Mouse (Mus musculus) forebrain, embryonic 16.5 days (tissue): ENCODE data around the gene Hmbs. TPM values are rescaled to one million over a fixed set of nuclear protein-coding genes. Genes with fewer than 3 reads are reported as not detected.

Source experiments
- ATAC-seq: fragments of 200-750 bp; cut with Nextera tagmentation; 2 replicates; pipeline ENCODE4 v1.8.0; 2017; ENCODE audit warnings: mild to moderate bottlenecking, moderate library complexity
- H3K27ac ChIP-seq: fragments of 300-500 bp; sonication (generic); 2 replicates; pipeline ENCODE4 v1.5.1; 2014; ENCODE audit warnings: low read length, control low read depth
- H3K27me3 ChIP-seq: fragments of 300-500 bp; sonication (generic); replicated peaks from 2 replicates; pipeline ENCODE4 v1.6.1; 2014; ENCODE audit warnings: low read length; ENCODE audit not compliant: control insufficient read depth, insufficient read depth
- H3K36me3 ChIP-seq: fragments of 300-500 bp; sonication (generic); 2 replicates; pipeline ENCODE4 v1.6.1; 2014; ENCODE audit not compliant: control insufficient read depth, insufficient read depth
- H3K4me1 ChIP-seq: fragments of 300-500 bp; sonication (generic); replicated peaks from 2 replicates; pipeline ENCODE4 v1.6.1; 2014; ENCODE audit warnings: low read length; ENCODE audit not compliant: control insufficient read depth, insufficient read depth
- H3K4me2 ChIP-seq: fragments of 300-500 bp; sonication (generic); 2 replicates; pipeline ENCODE4 v1.6.1; 2014; ENCODE audit warnings: mild to moderate bottlenecking, low read length, control low read depth
- H3K4me3 ChIP-seq: fragments of 300-500 bp; sonication (generic); replicated peaks from 2 replicates; pipeline ENCODE4 v1.5.1; 2014; ENCODE audit warnings: mild to moderate bottlenecking, low read length, control low read depth
- H3K9ac ChIP-seq: fragments of 300-500 bp; sonication (generic); replicated peaks from 2 replicates; pipeline ENCODE4 v1.6.1; 2014; ENCODE audit warnings: low read depth, low read length, control low read depth
- H3K9me3 ChIP-seq: fragments of 300-500 bp; sonication (generic); 2 replicates; pipeline ENCODE4 v1.6.1; 2016; ENCODE audit warnings: low read length; ENCODE audit not compliant: control insufficient read depth
- WGBS: fragments of 180-500 bp; shearing (Covaris S2); extraction: QIAGEN DNeasy Blood & Tissue Kit; methylation state at CpG from one replicate; pipeline ENCODE4 v1.1.7; 2014; 5-methylcytosine and 5-hydroxymethylcytosine counted together
- microRNA-seq: library from miRNA; unstranded; fragments of <30 nt; microRNA quantifications from one replicate; pipeline ENCODE4, GENCODE M21; 2017
- polyA plus RNA-seq: library from polyadenylated mRNA; unstranded; fragments of >200 nt; fragmentation: Nextera tagmentation; extraction: Ambion mirVana; gene quantifications from 2 replicates; pipeline ENCODE4 v1.2.1, GENCODE M21; 2015

Hmbs gene
- polyA plus RNA-seq, 1 experiment from 2014 or later, result 64.3 TPM

GRCm38 (mm10) chr9:44287401-44288075 is 56.5 kb downstream of the Hmbs start:
- under 1% methylated on average over 47 of the region's 47 CpGs for WGBS
- peak overlapping the region; percentile 70 for H3K4me3 ChIP-seq
- peak; percentile 61 for ATAC-seq
- H3K4me2 ChIP-seq, result peak overlapping the region; percentile 95
- no peaks in the 10 kb centered on the region for H3K9me3 ChIP-seq
- peak overlapping the region; percentile 51 for H3K27ac ChIP-seq
- peaks cover 26% of the 10 kb centered on the region for H3K4me1 ChIP-seq
- H3K36me3 ChIP-seq, result peaks cover 13% of the 10 kb centered on the region
- peak overlapping the region; percentile 90 for H3K9ac ChIP-seq
- no peaks in the 10 kb centered on the region for H3K27me3 ChIP-seq

- peak overlapping the region; percentile 95 for H3K4me2 ChIP-seq
- WGBS, result 7% methylated on average over 11 of the region's 11 CpGs
- peaks cover 10% of the 10 kb centered on the region for H3K36me3 ChIP-seq
- H3K9ac ChIP-seq, result peak overlapping the region; percentile 90
- no peaks in the 10 kb centered on the region for H3K9me3 ChIP-seq
- peak; percentile 13 for ATAC-seq
- H3K4me1 ChIP-seq, result peaks cover 26% of the 10 kb centered on the region
- no peak overlapping the region for H3K27ac ChIP-seq
- H3K4me3 ChIP-seq, result peak overlapping the region; percentile 70
- no peaks in the 10 kb centered on the region for H3K27me3 ChIP-seq
These were observed 57.0 kb downstream of the Hmbs start for GRCm38 (mm10) chr9:44287003-44287400.

Small RNA genes lying within 50 kb of the gene (microRNA-seq; reads per million reads assigned to microRNA genes)
- gene Gm44335, result not detected

Other genes with a start within 250 kb of the Hmbs start
- 0.12 TPM in 1 of 2 replicates, not detected in the other for gene Mfrp, start 242.5 kb downstream of the Hmbs start, polyA plus RNA-seq
- 2.3 and 2.7 TPM in 2 replicates for gene C1qtnf5, start 237.0 kb downstream of the Hmbs start, polyA plus RNA-seq
- 0.15 and 0.16 TPM in 2 replicates for gene Gm49380, start 230.7 kb downstream of the Hmbs start, polyA plus RNA-seq
- gene Rnf26, start 230.7 kb downstream of the Hmbs start, polyA plus RNA-seq, result 33.4 and 43.2 TPM in 2 replicates
- 12.9 and 15.0 TPM in 2 replicates for gene Mcam, start 209.8 kb downstream of the Hmbs start, polyA plus RNA-seq
- gene Cbl, start 110.2 kb downstream of the Hmbs start, polyA plus RNA-seq, result 26.3 and 27.1 TPM in 2 replicates
- gene Ccdc153, start 103.6 kb downstream of the Hmbs start, polyA plus RNA-seq, result 0.48 TPM in 1 of 2 replicates, not detected in the other
- gene Pdzd3, start 92.8 kb downstream of the Hmbs start, polyA plus RNA-seq, result 0.53 and 0.73 TPM in 2 replicates
- 4.3 and 5.2 TPM in 2 replicates for gene Nlrx1, start 75.6 kb downstream of the Hmbs start, polyA plus RNA-seq
- gene Abcg4, start 55.6 kb downstream of the Hmbs start, polyA plus RNA-seq, result 16.9 and 21.8 TPM in 2 replicates
- gene Hinfp, start 38.6 kb downstream of the Hmbs start, polyA plus RNA-seq, result 34.1 and 35.6 TPM in 2 replicates
- gene C2cd2l, start 23.9 kb downstream of the Hmbs start, polyA plus RNA-seq, result 29.0 and 31.4 TPM in 2 replicates
- gene Dpagt1, start 18.2 kb downstream of the Hmbs start, polyA plus RNA-seq, result 35.2 and 35.7 TPM in 2 replicates
- gene H2afx, start 9.5 kb downstream of the Hmbs start, polyA plus RNA-seq, result 182 and 199 TPM in 2 replicates
- 46.5 and 47.0 TPM in 2 replicates for gene Vps11, start 17.4 kb upstream of the Hmbs start, polyA plus RNA-seq
- gene Hyou1, start 35.3 kb upstream of the Hmbs start, polyA plus RNA-seq, result 26.3 and 27.2 TPM in 2 replicates
- gene Slc37a4, start 52.6 kb upstream of the Hmbs start, polyA plus RNA-seq, result 38.4 and 41.6 TPM in 2 replicates
- gene Rps25, start 62.9 kb upstream of the Hmbs start, polyA plus RNA-seq, result 901 and 949 TPM in 2 replicates
- 322 and 334 TPM in 2 replicates for gene Trappc4, start 63.4 kb upstream of the Hmbs start, polyA plus RNA-seq
- gene Ccdc84, start 74.3 kb upstream of the Hmbs start, polyA plus RNA-seq, result 36.8 and 41.1 TPM in 2 replicates
- not detected in 2 replicates for gene Foxr1, start 96.9 kb upstream of the Hmbs start, polyA plus RNA-seq
- gene Upk2, start 110.7 kb upstream of the Hmbs start, polyA plus RNA-seq, result not detected in 2 replicates
- gene Bcl9l, start 138.6 kb upstream of the Hmbs start, polyA plus RNA-seq, result 13.8 and 15.0 TPM in 2 replicates
- gene Cxcr5, start 217.6 kb upstream of the Hmbs start, polyA plus RNA-seq, result not detected in 2 replicates